Mouse (Mus musculus): Measurements from ENCODE around the gene Slc23a4. TPM values are rescaled to one million over a fixed set of nuclear protein-coding genes. Genes with fewer than 3 reads are reported as not detected.
A peak's percentile ranks its signal among the peaks of the same experiment; 100 is the strongest.

Gene Slc23a4
- polyA plus RNA-seq, 1 experiment, result not detected

DNA sequence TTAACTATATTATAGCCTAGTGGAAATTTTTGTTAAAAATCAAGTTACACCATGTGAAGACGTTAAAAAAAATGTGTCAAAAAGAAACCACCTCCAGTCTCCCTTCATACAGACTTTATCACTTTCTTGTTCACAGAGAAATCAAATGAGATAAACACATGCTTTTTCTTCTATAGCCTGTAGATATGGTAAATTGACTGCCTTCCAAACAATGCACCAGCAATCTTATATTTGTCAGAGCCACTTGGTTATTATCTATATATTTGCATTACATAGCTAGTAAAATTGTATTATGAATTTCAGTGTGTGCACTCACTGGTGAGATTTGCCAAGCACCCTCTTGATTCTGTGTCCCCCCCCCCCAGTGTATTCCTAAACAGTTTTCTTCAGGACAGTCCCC lies 55.6 kb downstream of the Slc23a4 start:
- H3K27ac ChIP-seq (ENCODE audit: insufficient read depth, low read depth, low read length), result no peak overlapping the region
- TF ChIP-seq CTCF (IDR thresholded peaks at IDR 0.05; ENCODE audit: insufficient read depth, low read depth, low read length) (no peak), POLR2A (IDR thresholded peaks at IDR 0.05; ENCODE audit: insufficient read depth, low read depth, low read length) (no peak)
- 93% methylated on average over 1 of the region's 1 CpGs for WGBS
- no peaks in the 10 kb centered on the region for H3K4me1 ChIP-seq (ENCODE audit: control insufficient read depth, insufficient read depth, low read length)
- no peak overlapping the region for H3K4me3 ChIP-seq (ENCODE audit: insufficient read depth, low read depth, low read length)

DNA sequence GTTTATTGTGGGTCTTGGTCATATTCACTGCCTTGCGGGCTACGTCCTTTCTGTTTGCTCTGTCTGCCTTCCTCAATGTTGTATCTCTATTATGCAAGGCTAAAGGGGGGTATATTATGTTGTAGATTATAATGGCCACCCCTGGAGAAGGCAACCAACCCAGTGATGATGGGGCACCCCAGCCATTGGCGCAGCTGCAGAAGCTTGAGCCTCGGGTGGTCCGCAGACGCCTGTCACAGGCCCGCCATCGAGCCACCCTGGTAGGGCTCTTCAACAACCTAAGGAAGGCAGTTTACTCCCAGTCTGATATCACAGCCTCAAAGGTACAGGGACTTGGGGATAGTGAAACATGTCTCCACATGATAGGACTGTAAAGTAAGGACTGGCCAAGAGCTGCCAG lies 60.6 kb downstream of the Slc23a4 start:
- TF ChIP-seq CTCF (IDR thresholded peaks at IDR 0.05; ENCODE audit: insufficient read depth, low read depth, low read length), result no peak
- no peak for TF ChIP-seq POLR2A (IDR thresholded peaks at IDR 0.05; ENCODE audit: insufficient read depth, low read depth, low read length)
- Histone ChIP-seq H3K4me1 (ENCODE audit: control insufficient read depth, insufficient read depth, low read length) (no peaks in the 10 kb centered on the region), H3K27ac (ENCODE audit: insufficient read depth, low read depth, low read length) (no peak overlapping the region), H3K4me3 (ENCODE audit: insufficient read depth, low read depth, low read length) (no peak overlapping the region)
- 95% methylated on average over 8 of the region's 8 CpGs for WGBS

GRCm38 (mm10) chr6:34927156-34927555 lies 61.0 kb downstream of the Slc23a4 start:
- no peak overlapping the region for H3K4me3 ChIP-seq (ENCODE audit: insufficient read depth, low read depth, low read length)
- TF ChIP-seq CTCF (IDR thresholded peaks at IDR 0.05; ENCODE audit: insufficient read depth, low read depth, low read length) (peak; percentile 32), POLR2A (IDR thresholded peaks at IDR 0.05; ENCODE audit: insufficient read depth, low read depth, low read length) (no peak)
- no peak overlapping the region for H3K27ac ChIP-seq (ENCODE audit: insufficient read depth, low read depth, low read length)
- H3K4me1 ChIP-seq (ENCODE audit: control insufficient read depth, insufficient read depth, low read length), result no peaks in the 10 kb centered on the region
- 48% methylated on average over 4 of the region's 4 CpGs for WGBS

DNA sequence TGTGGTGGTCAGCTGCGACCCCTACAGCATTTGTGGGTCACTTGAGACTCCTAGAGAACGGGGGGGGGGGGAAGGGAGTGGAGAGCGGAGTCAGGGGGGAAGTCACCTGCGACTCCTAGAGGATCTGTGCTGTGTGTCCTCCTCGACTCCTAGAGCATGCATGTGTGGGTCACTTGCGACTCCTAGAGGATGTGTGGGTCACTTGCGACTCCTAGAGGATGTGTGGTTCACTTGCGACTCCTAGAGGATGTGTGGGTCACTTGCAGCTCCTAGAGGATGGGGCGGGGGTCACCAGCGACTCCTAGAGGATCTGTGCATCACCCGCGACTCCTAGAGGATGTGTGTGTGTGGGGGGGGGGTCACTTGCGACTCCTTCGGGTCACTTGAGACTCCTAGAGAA lies 66.3 kb downstream of the Slc23a4 start:
- WGBS, result 54% methylated on average over 14 of the region's 14 CpGs
- Histone ChIP-seq H3K4me3 (ENCODE audit: insufficient read depth, low read depth, low read length) (no peak overlapping the region), H3K27ac (ENCODE audit: insufficient read depth, low read depth, low read length) (no peak overlapping the region), H3K4me1 (ENCODE audit: control insufficient read depth, insufficient read depth, low read length) (no peaks in the 10 kb centered on the region)
- no peak for TF ChIP-seq POLR2A (IDR thresholded peaks at IDR 0.05; ENCODE audit: insufficient read depth, low read depth, low read length)
- TF ChIP-seq CTCF (IDR thresholded peaks at IDR 0.05; ENCODE audit: insufficient read depth, low read depth, low read length), result 0 out of 2 replicates have a peak, but pooled peaks have one; percentile 41

GRCm38 (mm10) chr6:34920631-34921030 lies 67.6 kb downstream of the Slc23a4 start:
- TF ChIP-seq CTCF (IDR thresholded peaks at IDR 0.05; ENCODE audit: insufficient read depth, low read depth, low read length), result no peak
- TF ChIP-seq POLR2A (IDR thresholded peaks at IDR 0.05; ENCODE audit: insufficient read depth, low read depth, low read length), result no peak
- no peak overlapping the region for H3K27ac ChIP-seq (ENCODE audit: insufficient read depth, low read depth, low read length)
- H3K4me3 ChIP-seq (ENCODE audit: insufficient read depth, low read depth, low read length), result no peak overlapping the region
- WGBS, result 95% methylated on average over 12 of the region's 12 CpGs
- no peaks in the 10 kb centered on the region for H3K4me1 ChIP-seq (ENCODE audit: control insufficient read depth, insufficient read depth, low read length)

DNA sequence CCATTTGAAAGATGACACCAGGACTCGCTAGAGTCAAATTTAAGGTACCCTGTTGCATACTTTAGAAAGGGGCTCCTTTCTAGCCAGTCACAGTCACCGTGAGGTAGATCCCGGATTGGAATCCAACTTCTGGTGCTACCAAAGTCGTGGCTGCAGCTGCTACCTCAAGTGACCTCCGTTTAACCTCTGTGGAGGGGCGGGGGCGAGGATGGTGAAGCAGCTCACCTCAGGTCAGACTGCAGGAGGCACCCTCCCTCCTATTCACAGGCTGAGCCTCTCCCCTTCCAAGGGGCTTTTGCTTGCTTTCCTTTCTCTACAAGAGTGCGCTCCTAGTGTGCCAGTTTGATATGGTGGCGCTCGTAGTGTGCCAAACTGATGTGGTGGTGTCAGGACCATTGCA lies 68.2 kb downstream of the Slc23a4 start, which contains the start of gene Stra8:
Gene Stra8, plus strand, starts transcription at position 208 of the 400 bp plus-strand sequence.
- no peaks in the 10 kb centered on the region for H3K4me1 ChIP-seq (ENCODE audit: control insufficient read depth, insufficient read depth, low read length)
- 67% methylated on average over 10 of the region's 10 CpGs for WGBS
- H3K4me3 ChIP-seq (ENCODE audit: insufficient read depth, low read depth, low read length), result no peak within 1 kb of the TSS
- TF ChIP-seq POLR2A (IDR thresholded peaks at IDR 0.05; ENCODE audit: insufficient read depth, low read depth, low read length) (no peak), CTCF (IDR thresholded peaks at IDR 0.05; ENCODE audit: insufficient read depth, low read depth, low read length) (no peak)
- H3K27ac ChIP-seq (ENCODE audit: insufficient read depth, low read depth, low read length), result no peak within 1 kb of the TSS

GRCm38 (mm10) chr6:34919146-34919545 lies 69.1 kb downstream of the Slc23a4 start:
- Histone ChIP-seq H3K27ac (ENCODE audit: insufficient read depth, low read depth, low read length) (no peak overlapping the region), H3K4me3 (ENCODE audit: insufficient read depth, low read depth, low read length) (no peak overlapping the region), H3K4me1 (ENCODE audit: control insufficient read depth, insufficient read depth, low read length) (no peaks in the 10 kb centered on the region)
- TF ChIP-seq CTCF (IDR thresholded peaks at IDR 0.05; ENCODE audit: insufficient read depth, low read depth, low read length), result no peak
- no peak for TF ChIP-seq POLR2A (IDR thresholded peaks at IDR 0.05; ENCODE audit: insufficient read depth, low read depth, low read length)
- 91% methylated on average over 7 of the region's 7 CpGs for WGBS

DNA sequence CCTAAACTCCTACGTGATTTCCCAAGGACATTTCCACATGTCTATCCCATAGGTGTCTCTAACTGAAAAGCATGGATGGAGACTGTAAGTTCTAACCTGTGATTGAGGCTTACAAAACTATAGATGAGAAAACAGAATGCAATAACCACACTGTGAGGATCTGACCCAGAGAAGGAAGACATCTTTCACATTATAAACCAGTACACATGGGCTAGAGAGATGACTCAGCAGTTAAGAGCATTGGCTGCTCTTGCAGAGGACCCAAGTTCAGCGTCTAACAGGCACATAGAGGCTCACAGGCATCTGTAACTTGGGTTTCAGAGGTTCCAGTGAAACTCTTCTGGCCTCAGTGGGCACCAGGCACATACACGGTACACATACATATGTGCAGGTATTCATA lies 73.7 kb downstream of the Slc23a4 start:
- WGBS, result 89% methylated on average over 3 of the region's 3 CpGs
- H3K4me1 ChIP-seq (ENCODE audit: control insufficient read depth, insufficient read depth, low read length), result peaks cover 4% of the 10 kb centered on the region
- TF ChIP-seq POLR2A (IDR thresholded peaks at IDR 0.05; ENCODE audit: insufficient read depth, low read depth, low read length), result no peak
- no peak for TF ChIP-seq CTCF (IDR thresholded peaks at IDR 0.05; ENCODE audit: insufficient read depth, low read depth, low read length)
- no peak overlapping the region for H3K4me3 ChIP-seq (ENCODE audit: insufficient read depth, low read depth, low read length)
- no peak overlapping the region for H3K27ac ChIP-seq (ENCODE audit: insufficient read depth, low read depth, low read length)

GRCm38 (mm10) chr6:34913341-34914040 lies 74.7 kb downstream of the Slc23a4 start:
- Histone ChIP-seq H3K4me3 (ENCODE audit: insufficient read depth, low read depth, low read length) (no peak overlapping the region), H3K27ac (ENCODE audit: insufficient read depth, low read depth, low read length) (no peak overlapping the region), H3K4me1 (ENCODE audit: control insufficient read depth, insufficient read depth, low read length) (peaks cover 4% of the 10 kb centered on the region)
- WGBS, result 91% methylated on average over 13 of the region's 13 CpGs
- TF ChIP-seq CTCF (IDR thresholded peaks at IDR 0.05; ENCODE audit: insufficient read depth, low read depth, low read length) (no peak), POLR2A (IDR thresholded peaks at IDR 0.05; ENCODE audit: insufficient read depth, low read depth, low read length) (no peak)

Data from olfactory bulb, adult 2 months (tissue).